Mouse (Mus musculus) cerebellum, postnatal 25 days (tissue): ENCODE measurements at regions not wholly inside any gene's neighbourhood (a gene's known extent, or its start where the extent isn't known, plus 50 kb on each side); places are given as distances from the start of the nearest gene placed in this dataset.
A peak's percentile ranks its signal among the peaks of the same experiment; 100 is the strongest.

Source experiments
- DNase-seq, 2 experiments: peaks; one replicate each; pipeline ENCODE4 v3.0.0; 2021; ENCODE audit warnings: mixed read lengths in 2 of 2

GRCm38 (mm10) chr7:88185120-88185796, 92.6 kb upstream of the Ctsc start:
- DNase-seq, result no peak

GRCm38 (mm10) chr7:88187555-88187954, 90.3 kb upstream of the Ctsc start:
- DNase-seq, result no peak

GRCm38 (mm10) chr7:88192771-88193170, 85.1 kb upstream of the Ctsc start:
- DNase-seq, result no peak

- DNase-seq, result no peak
These were observed 78.8 kb upstream of the Ctsc start for GRCm38 (mm10) chr7:88199043-88199442.

DNA sequence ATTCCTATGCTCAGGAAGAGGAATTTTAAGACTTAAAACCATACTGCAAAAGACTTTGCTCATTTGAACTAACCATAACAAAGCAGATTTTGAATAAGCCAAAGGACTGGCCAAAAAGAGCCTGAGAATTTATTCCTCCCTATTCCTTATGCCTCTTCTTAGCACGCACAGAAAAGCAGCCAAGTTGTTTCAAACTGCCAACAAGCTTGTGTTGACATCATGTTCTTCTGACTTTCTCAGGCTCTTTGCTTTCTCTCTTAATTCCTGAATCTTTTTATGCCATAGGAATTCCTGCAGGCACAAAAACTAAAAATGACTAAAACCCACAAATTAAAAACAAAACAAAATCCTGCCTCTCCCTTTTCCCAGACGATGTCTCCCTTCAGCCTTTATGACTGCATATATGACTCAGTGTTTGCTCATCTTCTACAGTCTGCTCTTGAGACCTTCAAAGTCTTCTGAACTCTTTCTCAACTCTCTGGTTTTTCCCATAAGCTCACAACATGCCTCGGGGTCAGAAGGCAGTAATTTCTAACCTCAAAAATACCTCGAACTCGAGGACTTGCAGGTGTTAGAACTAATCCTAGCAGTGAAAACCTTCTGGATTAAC, 77.9 kb upstream of the Ctsc start:
- no peak for DNase-seq

GRCm38 (mm10) chr7:88201658-88202364, 76.1 kb upstream of the Ctsc start:
- no peak for DNase-seq

DNA sequence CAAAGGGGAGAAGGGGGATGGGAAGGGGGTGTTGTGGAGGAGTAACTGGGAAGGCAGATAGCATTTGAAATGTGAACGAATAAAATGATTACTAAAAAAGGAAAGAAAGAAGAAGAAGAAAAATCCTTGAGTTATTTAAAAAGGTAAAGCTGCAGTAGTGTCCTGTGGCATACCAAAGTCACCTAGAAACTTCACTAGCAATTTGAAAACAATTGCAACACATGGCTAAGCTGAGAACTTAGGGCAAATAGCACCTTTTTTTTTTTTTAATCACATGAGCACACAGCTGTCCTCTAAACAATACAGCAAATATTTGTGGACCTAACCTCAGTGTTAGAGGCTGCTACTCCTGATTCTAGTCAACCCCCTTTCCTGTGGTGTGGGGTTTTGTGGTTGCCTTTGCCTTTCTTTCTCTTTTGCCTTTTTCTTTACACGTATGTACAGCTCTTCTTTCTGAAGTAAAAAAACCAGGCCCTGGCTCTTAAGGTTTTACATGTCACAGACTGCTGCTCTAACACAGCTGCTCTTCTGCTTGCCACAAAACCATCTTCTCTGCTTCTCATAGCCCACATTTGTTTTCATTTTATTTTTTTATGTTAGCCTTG, 71.6 kb upstream of the Ctsc start:
- no peak for DNase-seq

DNA sequence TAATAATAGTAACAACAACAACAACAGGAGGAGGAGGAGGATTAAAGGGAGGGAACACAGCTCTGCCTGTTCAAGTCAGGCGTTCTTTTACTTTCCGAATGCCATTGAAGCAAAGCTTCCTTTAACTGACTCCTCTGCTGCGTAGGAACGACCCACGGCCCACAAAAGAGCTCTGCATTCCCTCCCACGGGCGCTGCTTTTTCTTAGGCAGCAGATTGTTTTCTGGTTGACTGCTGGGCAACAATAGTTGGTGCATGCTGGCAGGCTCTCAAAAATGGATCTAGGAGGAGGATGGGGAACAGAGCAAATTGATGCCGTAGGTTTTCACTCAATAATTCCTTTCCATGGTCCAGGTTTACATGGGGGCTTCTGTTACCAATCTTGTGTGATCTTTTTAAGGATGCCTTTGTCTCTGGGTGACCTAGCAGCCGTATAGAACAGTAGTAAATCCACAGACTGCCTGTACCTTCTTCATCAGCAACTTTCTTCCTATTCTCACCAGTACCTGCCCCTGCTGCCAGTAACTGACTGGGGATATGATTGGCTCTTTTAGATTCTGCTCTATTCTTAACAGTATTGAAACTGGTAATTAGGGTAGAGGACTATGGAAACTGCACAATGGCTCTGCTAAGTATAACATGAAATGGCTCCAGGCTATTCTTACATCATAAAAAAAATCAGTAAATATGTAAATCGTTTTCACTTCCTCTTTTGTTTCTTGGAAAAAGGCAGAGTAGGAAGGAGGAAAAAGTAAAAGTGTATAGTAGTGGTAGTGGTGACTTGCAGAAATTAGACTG, 70.8 kb upstream of the Ctsc start:
- peak in 1 of 2 experiments; percentile 2 for DNase-seq

GRCm38 (mm10) chr7:88214713-88215198, 63.1 kb upstream of the Ctsc start:
- no peak for DNase-seq

DNA sequence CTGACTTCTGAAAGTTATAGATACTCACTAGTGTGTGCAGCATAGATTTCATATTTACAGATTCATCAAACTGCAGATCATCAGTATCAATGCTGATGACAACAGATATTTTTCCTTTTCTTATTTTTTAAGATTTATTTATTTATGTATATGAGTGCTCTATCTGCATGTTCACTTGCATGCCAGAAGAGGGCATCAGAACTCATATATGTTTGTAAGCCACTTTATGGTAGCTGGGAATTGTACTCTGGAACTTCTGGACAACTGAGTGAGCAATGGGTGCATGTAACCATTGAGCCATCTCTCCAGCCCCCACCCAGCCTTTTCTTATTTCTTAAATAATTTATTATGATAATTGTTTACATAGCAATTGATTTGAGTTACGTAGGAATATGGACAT, 62.5 kb upstream of the Ctsc start:
- DNase-seq, result no peak

DNA sequence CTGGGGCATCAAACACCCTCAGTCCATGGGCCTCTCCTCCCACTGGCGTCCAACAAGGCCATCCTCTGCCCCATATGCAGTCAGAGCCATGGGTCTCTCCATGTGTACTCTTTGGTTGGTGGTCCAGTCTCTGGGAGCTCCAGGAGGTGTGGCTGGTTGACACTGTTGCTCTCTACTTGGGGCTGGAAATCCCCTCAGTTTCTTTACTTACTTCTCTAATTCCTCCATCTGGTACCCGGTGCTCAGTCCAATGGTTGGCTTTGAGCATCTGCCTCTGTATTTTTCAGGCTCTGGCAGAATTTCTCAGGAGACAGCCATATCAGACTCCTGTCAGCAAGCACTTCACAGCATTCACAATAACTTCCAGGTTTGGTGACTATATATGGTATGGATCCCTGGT, 55.7 kb upstream of the Ctsc start:
- no peak for DNase-seq

GRCm38 (mm10) chr7:88225800-88226199, 52.1 kb upstream of the Ctsc start:
- no peak for DNase-seq
